Mouse (Mus musculus): Measurements from ENCODE around the gene Fez1. TPM values are rescaled to one million over a fixed set of nuclear protein-coding genes. Genes with fewer than 3 reads are reported as not detected.

The Fez1 gene
- polyA plus RNA-seq, 1 experiment from 2014 or later, result 385 TPM

DNA sequence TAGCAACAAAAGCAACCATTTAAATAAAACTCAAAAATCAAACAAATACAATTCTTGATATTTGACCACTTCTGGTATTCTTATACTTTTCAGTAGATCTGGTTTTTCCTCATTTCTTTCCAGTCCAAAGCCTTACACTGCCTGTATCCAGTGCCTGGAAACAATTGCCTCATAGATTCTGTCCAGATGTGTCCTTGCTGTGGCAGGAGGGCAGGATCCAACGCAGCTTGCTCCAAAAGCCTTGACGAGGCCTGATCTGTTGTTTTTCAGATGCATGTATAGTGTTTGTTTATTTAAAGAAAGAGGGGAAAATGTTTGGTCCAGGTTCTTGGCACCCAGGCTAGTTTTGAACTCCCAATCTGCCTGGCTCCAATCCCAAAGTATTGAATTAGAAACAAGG, 34.7 kb downstream of the Fez1 start:
- Histone ChIP-seq H3K4me2 (no peak overlapping the region), H3K36me3 (ENCODE audit: control insufficient read depth, insufficient read depth, low read length) (peaks cover 7% of the 10 kb centered on the region), H3K27ac (ENCODE audit: low read depth, low read length) (no peak overlapping the region), H3K4me1 (ENCODE audit: control insufficient read depth, insufficient read depth, low read length) (peaks cover 10% of the 10 kb centered on the region; the same call in 1 of the 2 replicates), H3K9ac (ENCODE audit: low read length) (no peak overlapping the region), H3K9me3 (ENCODE audit: control insufficient read depth, low read length) (no peaks in the 10 kb centered on the region), H3K27me3 (ENCODE audit: control insufficient read depth, insufficient read depth, low read length) (no peaks in the 10 kb centered on the region), H3K4me3 (ENCODE audit: low read depth, low read length) (no peak overlapping the region)
- WGBS, result 68% methylated on average over 2 of the region's 2 CpGs
- no peak for DNase-seq (ENCODE audit: low spot score, missing footprints)
- no peak for ATAC-seq (ENCODE audit: low FRiP score)

GRCm38 (mm10) chr9:36857476-36858117, 35.9 kb downstream of the Fez1 start:
- H3K9me3 ChIP-seq (ENCODE audit: control insufficient read depth, low read length), result no peaks in the 10 kb centered on the region
- 9% methylated on average over 8 of the region's 8 CpGs for WGBS
- ATAC-seq (ENCODE audit: low FRiP score) (peak; percentile 35; the same call in 1 of the 2 replicates), DNase-seq (ENCODE audit: low spot score, missing footprints) (no peak)
- H3K4me1 ChIP-seq (ENCODE audit: control insufficient read depth, insufficient read depth, low read length), result peaks cover 10% of the 10 kb centered on the region; the same call in 1 of the 2 replicates
- H3K27me3 ChIP-seq (ENCODE audit: control insufficient read depth, insufficient read depth, low read length), result no peaks in the 10 kb centered on the region
- H3K4me2 ChIP-seq, result no peak overlapping the region
- H3K9ac ChIP-seq (ENCODE audit: low read length), result no peak overlapping the region
- peaks cover 7% of the 10 kb centered on the region for H3K36me3 ChIP-seq (ENCODE audit: control insufficient read depth, insufficient read depth, low read length)
- no peak overlapping the region for H3K4me3 ChIP-seq (ENCODE audit: low read depth, low read length)
- no peak overlapping the region for H3K27ac ChIP-seq (ENCODE audit: low read depth, low read length)

DNA sequence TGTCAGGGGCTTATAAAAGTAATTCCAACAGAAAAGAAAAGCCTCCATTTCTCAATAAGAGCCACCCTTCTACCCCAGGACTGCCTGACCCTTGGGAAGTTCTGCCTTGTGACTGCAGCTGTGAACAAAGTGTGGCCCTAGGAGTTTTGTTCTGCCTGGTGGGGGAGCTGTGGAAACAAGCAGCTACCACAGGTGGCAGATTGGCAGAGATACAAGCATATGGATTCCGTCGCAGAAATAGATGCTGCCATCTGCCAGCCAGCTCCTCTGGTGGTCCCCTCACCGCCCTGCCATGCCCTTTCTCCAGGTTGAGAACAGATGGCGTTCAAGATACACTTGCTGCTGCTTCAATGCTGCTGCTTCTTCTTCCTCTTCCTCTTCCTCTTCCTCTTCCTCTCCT, 37.0 kb downstream of the Fez1 start:
- no peak overlapping the region for H3K4me2 ChIP-seq
- H3K27ac ChIP-seq (ENCODE audit: low read depth, low read length), result no peak overlapping the region
- peaks cover 10% of the 10 kb centered on the region; the same call in 1 of the 2 replicates for H3K4me1 ChIP-seq (ENCODE audit: control insufficient read depth, insufficient read depth, low read length)
- no peak overlapping the region for H3K9ac ChIP-seq (ENCODE audit: low read length)
- no peaks in the 10 kb centered on the region for H3K27me3 ChIP-seq (ENCODE audit: control insufficient read depth, insufficient read depth, low read length)
- H3K9me3 ChIP-seq (ENCODE audit: control insufficient read depth, low read length), result no peaks in the 10 kb centered on the region
- ATAC-seq (ENCODE audit: low FRiP score) (no peak), DNase-seq (ENCODE audit: low spot score, missing footprints) (no peak)
- H3K36me3 ChIP-seq (ENCODE audit: control insufficient read depth, insufficient read depth, low read length), result peaks cover 7% of the 10 kb centered on the region
- H3K4me3 ChIP-seq (ENCODE audit: low read depth, low read length), result no peak overlapping the region
- 29% methylated on average over 4 of the region's 4 CpGs for WGBS

DNA sequence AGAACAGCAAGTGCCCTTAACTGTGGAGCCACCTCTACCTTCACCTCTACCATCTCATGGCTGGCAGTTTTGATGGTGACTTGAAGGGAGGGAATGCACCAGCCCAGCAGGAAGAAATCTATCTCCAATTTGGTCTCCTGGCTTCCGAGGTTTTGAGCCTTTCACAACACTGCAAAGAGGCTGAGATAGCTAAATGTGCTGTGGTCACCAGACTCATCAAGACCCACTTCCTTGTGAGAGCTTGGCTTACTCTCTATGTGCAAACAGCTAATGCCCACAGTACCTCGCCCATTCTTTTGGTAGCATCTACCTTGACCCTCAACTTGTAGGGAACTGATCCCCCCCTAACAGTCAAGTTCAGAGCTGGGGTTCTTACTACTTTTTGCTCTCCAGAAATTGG, 40.9 kb downstream of the Fez1 start:
- Histone ChIP-seq H3K9ac (ENCODE audit: low read length) (no peak overlapping the region), H3K27ac (ENCODE audit: low read depth, low read length) (no peak overlapping the region), H3K9me3 (ENCODE audit: control insufficient read depth, low read length) (no peaks in the 10 kb centered on the region), H3K4me2 (no peak overlapping the region), H3K36me3 (ENCODE audit: control insufficient read depth, insufficient read depth, low read length) (peaks cover 12% of the 10 kb centered on the region), H3K4me1 (ENCODE audit: control insufficient read depth, insufficient read depth, low read length) (peaks cover 4% of the 10 kb centered on the region; the same call in 1 of the 2 replicates), H3K27me3 (ENCODE audit: control insufficient read depth, insufficient read depth, low read length) (no peaks in the 10 kb centered on the region), H3K4me3 (ENCODE audit: low read depth, low read length) (no peak overlapping the region)
- ATAC-seq (ENCODE audit: low FRiP score) (no peak), DNase-seq (ENCODE audit: low spot score, missing footprints) (no peak)
- 86% methylated on average over 2 of the region's 2 CpGs for WGBS

- H3K9me3 ChIP-seq (ENCODE audit: control insufficient read depth, low read length), result no peaks in the 10 kb centered on the region
- ATAC-seq (ENCODE audit: low FRiP score) (no peak), DNase-seq (ENCODE audit: low spot score, missing footprints) (no peak)
- H3K27ac ChIP-seq (ENCODE audit: low read depth, low read length), result no peak overlapping the region
- 76% methylated on average over 3 of the region's 3 CpGs for WGBS
- H3K4me2 ChIP-seq, result no peak overlapping the region
- no peak overlapping the region for H3K4me3 ChIP-seq (ENCODE audit: low read depth, low read length)
- H3K27me3 ChIP-seq (ENCODE audit: control insufficient read depth, insufficient read depth, low read length), result no peaks in the 10 kb centered on the region
- H3K4me1 ChIP-seq (ENCODE audit: control insufficient read depth, insufficient read depth, low read length), result no peaks in the 10 kb centered on the region
- peaks cover 18% of the 10 kb centered on the region for H3K36me3 ChIP-seq (ENCODE audit: control insufficient read depth, insufficient read depth, low read length)
- H3K9ac ChIP-seq (ENCODE audit: low read length), result no peak overlapping the region
Measured at GRCm38 (mm10) chr9:36863694-36864093, 42.0 kb downstream of the Fez1 start.

GRCm38 (mm10) chr9:36864862-36865813, 43.5 kb downstream of the Fez1 start:
- Histone ChIP-seq H3K36me3 (ENCODE audit: control insufficient read depth, insufficient read depth, low read length) (peaks cover 21% of the 10 kb centered on the region), H3K27me3 (ENCODE audit: control insufficient read depth, insufficient read depth, low read length) (no peaks in the 10 kb centered on the region), H3K9me3 (ENCODE audit: control insufficient read depth, low read length) (no peaks in the 10 kb centered on the region), H3K4me2 (no peak overlapping the region), H3K4me1 (ENCODE audit: control insufficient read depth, insufficient read depth, low read length) (no peaks in the 10 kb centered on the region), H3K27ac (ENCODE audit: low read depth, low read length) (no peak overlapping the region), H3K4me3 (ENCODE audit: low read depth, low read length) (no peak overlapping the region), H3K9ac (ENCODE audit: low read length) (no peak overlapping the region)
- ATAC-seq (ENCODE audit: low FRiP score) (no peak), DNase-seq (ENCODE audit: low spot score, missing footprints) (no peak)
- WGBS, result 49% methylated on average over 4 of the region's 4 CpGs

DNA sequence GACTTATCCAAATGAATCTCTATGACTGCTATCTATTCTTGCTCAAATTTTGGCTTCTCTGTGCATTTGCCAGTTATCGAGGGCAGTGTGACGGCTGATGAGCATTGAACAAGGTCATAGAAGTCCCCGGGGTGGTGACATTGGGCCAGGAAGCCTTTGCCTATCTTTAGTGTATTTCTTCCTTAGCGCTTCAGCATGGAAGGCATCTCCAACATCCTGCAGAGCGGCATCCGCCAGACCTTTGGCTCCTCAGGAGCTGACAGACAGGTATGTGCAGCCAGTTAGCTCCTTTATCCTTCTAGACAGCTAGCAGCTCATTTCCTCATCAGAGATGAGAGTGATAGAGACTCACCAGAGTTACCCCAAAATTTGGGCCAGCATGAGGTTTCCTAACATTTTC, 47.0 kb downstream of the Fez1 start:
- Histone ChIP-seq H3K4me2 (no peak overlapping the region), H3K27me3 (ENCODE audit: control insufficient read depth, insufficient read depth, low read length) (no peaks in the 10 kb centered on the region), H3K4me1 (ENCODE audit: control insufficient read depth, insufficient read depth, low read length) (no peaks in the 10 kb centered on the region), H3K4me3 (ENCODE audit: low read depth, low read length) (no peak overlapping the region), H3K27ac (ENCODE audit: low read depth, low read length) (no peak overlapping the region), H3K36me3 (ENCODE audit: control insufficient read depth, insufficient read depth, low read length) (peaks cover 22% of the 10 kb centered on the region), H3K9ac (ENCODE audit: low read length) (no peak overlapping the region), H3K9me3 (ENCODE audit: control insufficient read depth, low read length) (no peaks in the 10 kb centered on the region)
- no peak for ATAC-seq (ENCODE audit: low FRiP score)
- WGBS, result 88% methylated on average over 6 of the region's 6 CpGs
- DNase-seq (ENCODE audit: low spot score, missing footprints), result no peak

- H3K9me3 ChIP-seq (ENCODE audit: control insufficient read depth, low read length), result no peaks in the 10 kb centered on the region
- ATAC-seq (ENCODE audit: low FRiP score) (no peak), DNase-seq (ENCODE audit: low spot score, missing footprints) (no peak)
- H3K9ac ChIP-seq (ENCODE audit: low read length), result no peak overlapping the region
- H3K4me3 ChIP-seq (ENCODE audit: low read depth, low read length), result no peak overlapping the region
- 60% methylated on average over 1 of the region's 1 CpGs for WGBS
- H3K4me2 ChIP-seq, result no peak overlapping the region
- H3K27me3 ChIP-seq (ENCODE audit: control insufficient read depth, insufficient read depth, low read length), result no peaks in the 10 kb centered on the region
- H3K36me3 ChIP-seq (ENCODE audit: control insufficient read depth, insufficient read depth, low read length), result peaks cover 25% of the 10 kb centered on the region
- no peak overlapping the region for H3K27ac ChIP-seq (ENCODE audit: low read depth, low read length)
- no peaks in the 10 kb centered on the region for H3K4me1 ChIP-seq (ENCODE audit: control insufficient read depth, insufficient read depth, low read length)
Measured at GRCm38 (mm10) chr9:36870263-36870662, 48.6 kb downstream of the Fez1 start.

- no peaks in the 10 kb centered on the region for H3K4me1 ChIP-seq (ENCODE audit: control insufficient read depth, insufficient read depth, low read length)
- no peaks in the 10 kb centered on the region for H3K27me3 ChIP-seq (ENCODE audit: control insufficient read depth, insufficient read depth, low read length)
- H3K4me2 ChIP-seq, result no peak overlapping the region
- DNase-seq (ENCODE audit: low spot score, missing footprints) (no peak), ATAC-seq (ENCODE audit: low FRiP score) (no peak)
- H3K4me3 ChIP-seq (ENCODE audit: low read depth, low read length), result no peak overlapping the region
- 89% methylated on average over 2 of the region's 2 CpGs for WGBS
- H3K9me3 ChIP-seq (ENCODE audit: control insufficient read depth, low read length), result no peaks in the 10 kb centered on the region
- peaks cover 21% of the 10 kb centered on the region for H3K36me3 ChIP-seq (ENCODE audit: control insufficient read depth, insufficient read depth, low read length)
- H3K9ac ChIP-seq (ENCODE audit: low read length), result no peak overlapping the region
- H3K27ac ChIP-seq (ENCODE audit: low read depth, low read length), result no peak overlapping the region
Measured at GRCm38 (mm10) chr9:36873796-36874195, 52.1 kb downstream of the Fez1 start.

Measured in midbrain, embryonic 11.5 days (tissue).